Mouse (Mus musculus): ENCODE data around the gene Prps1l3.

- no peak for TF ChIP-seq CTCF (IDR thresholded peaks at IDR 0.05; ENCODE audit: low read depth)
- TF ChIP-seq EP300 (IDR thresholded peaks at IDR 0.05; ENCODE audit: low read depth) = no peak
Observed at GRCm38 (mm10) chr12:57196286-57196607, 34.0 kb upstream of the Prps1l3 start.
